Mouse (Mus musculus) hindbrain, embryonic 11.5 days (tissue): Measurements from ENCODE around the gene Pde5a. TPM values are rescaled to one million over a fixed set of nuclear protein-coding genes. Genes with fewer than 3 reads are reported as not detected.

Experiments used
- polyA plus RNA-seq: library from polyadenylated mRNA; unstranded; fragments of >200 nt; fragmentation: Nextera tagmentation; extraction: Ambion mirVana; gene quantifications from 2 replicates; pipeline ENCODE4 v1.2.1, GENCODE M21; 2014

Gene Pde5a
- polyA plus RNA-seq, 1 experiment from 2014 or later, result 8.1 TPM

Other genes starting within 250 kb of the Pde5a start
- gene Fnbp1l, start 109.2 kb upstream of the Pde5a start, polyA plus RNA-seq, result 96.2 and 130 TPM in 2 replicates
- not detected in 2 replicates for gene Fabp2, start 166.1 kb downstream of the Pde5a start, polyA plus RNA-seq
- gene Gm10959, start 190.4 kb downstream of the Pde5a start, polyA plus RNA-seq, result not detected in 2 replicates
- gene 1810037I17Rik, start 195.3 kb downstream of the Pde5a start, polyA plus RNA-seq, result 90.8 and 90.9 TPM in 2 replicates